ENCODE assay signal across 8 mouse cellular contexts in the genomic region with DNA sequence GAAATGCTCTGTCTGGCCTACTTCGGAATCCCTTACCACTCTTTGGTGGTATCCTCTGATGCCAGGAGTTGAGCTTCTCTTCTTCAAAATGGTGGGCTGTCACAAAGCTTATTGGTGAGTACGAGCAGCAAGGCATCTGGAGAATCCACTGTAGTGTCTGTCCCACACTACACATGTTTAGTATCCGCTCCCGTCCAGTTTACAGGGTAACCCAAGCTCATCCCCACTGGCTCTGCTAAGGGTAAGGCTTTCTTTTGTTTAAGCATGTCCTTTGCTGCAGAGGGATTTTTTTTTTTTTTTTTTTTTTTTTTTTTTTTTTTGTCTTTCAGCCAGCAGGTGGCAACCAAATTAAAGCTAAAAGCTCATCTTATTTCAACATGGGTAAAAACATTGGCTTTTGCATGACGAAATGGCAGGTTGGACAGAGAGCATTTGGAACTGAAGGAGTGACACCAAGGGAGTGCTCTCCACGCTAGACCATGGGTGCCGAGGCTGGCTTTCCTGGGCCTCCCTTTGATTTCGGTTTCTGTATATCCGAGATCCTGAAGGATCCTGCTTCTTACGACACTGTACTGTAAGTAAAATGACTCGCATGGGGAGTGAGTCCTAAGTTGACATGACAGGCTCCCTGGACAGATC. TPM values are rescaled to one million over a fixed set of nuclear protein-coding genes. Genes with fewer than 3 reads are reported as not detected.
DNase-seq lines count a peak whose midpoint lies in the region; ATAC-seq lines count a peak whose summit lies in the region.

A gene (plus strand): TSS at position 493 of the 639 bp plus-strand sequence.

- H3K9ac ChIP-seq in embryonic facial prominence, embryonic 14.5 days (ENCODE audit: low read depth, low read length), result no peak within 1 kb of the TSS
- H3K9ac ChIP-seq in hindbrain, embryonic 15.5 days, result no peak within 1 kb of the TSS
- no peak within 1 kb of the TSS; the same call in 1 of the 2 replicates for H3K9ac ChIP-seq in midbrain, embryonic 12.5 days (replicated peaks)

- H3K4me3 ChIP-seq in embryonic facial prominence, embryonic 14.5 days (ENCODE audit: low read depth, low read length), result no peak within 1 kb of the TSS
- H3K4me3 ChIP-seq in hindbrain, embryonic 15.5 days, result no peak within 1 kb of the TSS
- H3K4me3 ChIP-seq in midbrain, embryonic 12.5 days, result no peak within 1 kb of the TSS

- H3K4me1 ChIP-seq in embryonic facial prominence, embryonic 14.5 days (ENCODE audit: control insufficient read depth, insufficient read depth, low read length), result no peaks in the 10 kb centered on the region
- H3K4me1 ChIP-seq in hindbrain, embryonic 15.5 days (replicated peaks), result no peaks in the 10 kb centered on the region; the same call in 1 of the 2 replicates
- H3K4me1 ChIP-seq in midbrain, embryonic 12.5 days, result peaks cover 5% of the 10 kb centered on the region; the same call in 1 of the 2 replicates

- ATAC-seq in CD4-positive, CD25-positive, alpha-beta regulatory T cell, adult 4 months, result peak; percentile 51
- ATAC-seq in embryonic facial prominence, embryonic 14.5 days (ENCODE audit: low read depth), result no peak; the same call in 1 of the 2 replicates
- peak; percentile 54 for ATAC-seq in hindbrain, embryonic 15.5 days (ENCODE audit: low FRiP score, low read depth)
- ATAC-seq in midbrain, embryonic 12.5 days (ENCODE audit: low FRiP score, low read depth), result peak; percentile 67

- H3K27ac ChIP-seq in embryonic facial prominence, embryonic 14.5 days (replicated peaks; ENCODE audit: low read depth, low read length), result no peak within 1 kb of the TSS
- peak within 1 kb of the TSS; percentile 50 for H3K27ac ChIP-seq in hindbrain, embryonic 15.5 days (replicated peaks)
- H3K27ac ChIP-seq in midbrain, embryonic 12.5 days (replicated peaks), result peak within 1 kb of the TSS; percentile 66

- no peaks in the 10 kb centered on the region for H3K27me3 ChIP-seq in embryonic facial prominence, embryonic 14.5 days (replicated peaks; ENCODE audit: control insufficient read depth, insufficient read depth, low read length)
- no peaks in the 10 kb centered on the region for H3K27me3 ChIP-seq in hindbrain, embryonic 15.5 days
- no peaks in the 10 kb centered on the region for H3K27me3 ChIP-seq in midbrain, embryonic 12.5 days

- H3K4me2 ChIP-seq in embryonic facial prominence, embryonic 14.5 days (ENCODE audit: low read depth, low read length), result no peak within 1 kb of the TSS
- H3K4me2 ChIP-seq in hindbrain, embryonic 15.5 days, result no peak within 1 kb of the TSS
- H3K4me2 ChIP-seq in midbrain, embryonic 12.5 days (replicated peaks), result peak within 1 kb of the TSS; percentile 32

- H3K9me3 ChIP-seq in embryonic facial prominence, embryonic 14.5 days (ENCODE audit: control insufficient read depth, low read length), result no peaks in the 10 kb centered on the region
- H3K9me3 ChIP-seq in hindbrain, embryonic 15.5 days, result no peaks in the 10 kb centered on the region
- H3K9me3 ChIP-seq in midbrain, embryonic 12.5 days, result no peaks in the 10 kb centered on the region

- peak; percentile 47 for DNase-seq in 3134 (ENCODE audit: extremely low read depth, insufficient read length, low spot score)
- no peak for DNase-seq in embryonic facial prominence, embryonic 14.5 days (ENCODE audit: low spot score)
- no peak for DNase-seq in thymus, postnatal 36 days
- no peak for DNase-seq in cerebellum, postnatal 14 days
- no peak for DNase-seq in embryo, embryonic 9.5 days (ENCODE audit: extremely low spot score)

- H3K36me3 ChIP-seq in embryonic facial prominence, embryonic 14.5 days (ENCODE audit: control insufficient read depth, insufficient read depth, low read length), result no peaks in the 10 kb centered on the region
- H3K36me3 ChIP-seq in hindbrain, embryonic 15.5 days, result no peaks in the 10 kb centered on the region
- no peaks in the 10 kb centered on the region for H3K36me3 ChIP-seq in midbrain, embryonic 12.5 days

- 74% methylated on average over 11 of the region's 11 CpGs for WGBS in embryonic facial prominence, embryonic 14.5 days
- 76% methylated on average over 11 of the region's 11 CpGs for WGBS in hindbrain, embryonic 15.5 days
- 76% methylated on average over 11 of the region's 11 CpGs for WGBS in midbrain, embryonic 12.5 days

RNA-seq across cellular contexts. Expression of the gene that starts here (rescaled TPM):
- polyA plus RNA-seq in CD4-positive, CD25-positive, alpha-beta regulatory T cell, adult 4 months (2017; shearing (Covaris generic)), result 10 to 100 TPM; 46.8 to 50.9 TPM
- polyA plus RNA-seq in embryonic facial prominence, embryonic 14.5 days (2014; fragmentation: Nextera tagmentation; extraction: Ambion mirVana), result 28.8 TPM in 2 replicates
- polyA plus RNA-seq in hindbrain, embryonic 15.5 days (2015; fragmentation: Nextera tagmentation; extraction: Ambion mirVana), result 10.2 and 13.7 TPM in 2 replicates
- 17.8 and 18.2 TPM in 2 replicates for polyA plus RNA-seq in midbrain, embryonic 12.5 days (2016; fragmentation: Nextera tagmentation; extraction: Ambion mirVana)
